Mouse (Mus musculus) forebrain, postnatal 0 days (tissue): Measurements from ENCODE around the gene Cant1. TPM values are rescaled to one million over a fixed set of nuclear protein-coding genes. Genes with fewer than 3 reads are reported as not detected.

Source experiments
- ATAC-seq: fragments of 200-750 bp; cut with Nextera tagmentation; 2 replicates; pipeline ENCODE4 v1.8.0; 2017; ENCODE audit warnings: mild to moderate bottlenecking, moderate library complexity
- DNase-seq: peaks from one replicate; pipeline ENCODE4 v3.0.0-alpha.2; 2015
- H3K27ac ChIP-seq: fragments of 300-500 bp; sonication (generic); 2 replicates; pipeline ENCODE4 v1.5.1; 2014; ENCODE audit warnings: low read depth, mild to moderate bottlenecking, antibody characterized with exemption, low read length, moderate library complexity, mixed read lengths
- H3K27me3 ChIP-seq: fragments of 300-500 bp; sonication (generic); 2 replicates; pipeline ENCODE4 v1.6.1; 2014; ENCODE audit warnings: mild to moderate bottlenecking, low read length, mixed read lengths; ENCODE audit not compliant: insufficient read depth
- H3K36me3 ChIP-seq: fragments of 300-500 bp; sonication (generic); 2 replicates; pipeline ENCODE4 v1.6.1; 2014; ENCODE audit warnings: mild to moderate bottlenecking, moderate library complexity; ENCODE audit not compliant: insufficient read depth
- H3K4me1 ChIP-seq: fragments of 300-500 bp; sonication (generic); 2 replicates; pipeline ENCODE4 v1.6.1; 2014; ENCODE audit warnings: antibody characterized with exemption; ENCODE audit not compliant: insufficient read depth
- H3K4me2 ChIP-seq: fragments of 300-500 bp; sonication (generic); 2 replicates; pipeline ENCODE4 v1.6.1; 2014; ENCODE audit warnings: low read depth, mild to moderate bottlenecking, moderate library complexity
- H3K4me3 ChIP-seq: fragments of 300-500 bp; sonication (generic); 2 replicates; pipeline ENCODE4 v1.5.1; 2014; ENCODE audit warnings: low read depth, low read length, mixed read lengths
- H3K9ac ChIP-seq: fragments of 300-500 bp; sonication (generic); 2 replicates; pipeline ENCODE4 v1.6.1; 2014; ENCODE audit warnings: mild to moderate bottlenecking
- H3K9me3 ChIP-seq: fragments of 300-500 bp; sonication (generic); 2 replicates; pipeline ENCODE4 v1.6.1; 2016; ENCODE audit warnings: low read length
- CTCF ChIP-seq: sonication (generic); IDR thresholded peaks from 2 replicates; pipeline ENCODE4 v1.5.1; 2016; ENCODE audit warnings: antibody characterized with exemption, control low read depth, low read depth
- WGBS: fragments of 180-500 bp; shearing (Covaris S2); extraction: QIAGEN DNeasy Blood & Tissue Kit; methylation state at CpG from one replicate; pipeline ENCODE4 v1.1.7; 2014; 5-methylcytosine and 5-hydroxymethylcytosine counted together
- polyA plus RNA-seq: library from polyadenylated mRNA; unstranded; fragments of >200 nt; fragmentation: Nextera tagmentation; extraction: Ambion mirVana; gene quantifications from 2 replicates; pipeline ENCODE4 v1.2.1, GENCODE M21; 2015
- total RNA-seq: library from RNA; depleted of rRNA; stranded (reverse); fragments of >200 nt; gene quantifications from 2 replicates; pipeline ENCODE4 v1.2.3, GENCODE M21; 2014; rRNA removed

Cant1 gene
- total RNA-seq, result 38.6 and 52.4 TPM in 2 replicates
- 27.8 and 31.6 TPM in 2 replicates for polyA plus RNA-seq

- Histone ChIP-seq H3K9me3 (no peaks in the 10 kb centered on the region), H3K27me3 (no peaks in the 10 kb centered on the region), H3K27ac (peak within 1 kb of the TSS; percentile 82), H3K4me2 (peak within 1 kb of the TSS; percentile 84), H3K36me3 (peaks cover 11% of the 10 kb centered on the region; the same call in 1 of the 2 replicates), H3K9ac (peak within 1 kb of the TSS; percentile 97), H3K4me3 (peak within 1 kb of the TSS; percentile 96), H3K4me1 (peaks cover 21% of the 10 kb centered on the region)
- ATAC-seq, result peak; percentile 96
- no peak for TF ChIP-seq CTCF
- DNase-seq, result peak; percentile 99
- WGBS, result under 1% methylated on average over 48 of the region's 50 CpGs
Measured at GRCm38 (mm10) chr11:118418834-118419504, at the start of gene Cant1. TSS of gene Cant1 (minus strand) at chr11:118419086.

DNA sequence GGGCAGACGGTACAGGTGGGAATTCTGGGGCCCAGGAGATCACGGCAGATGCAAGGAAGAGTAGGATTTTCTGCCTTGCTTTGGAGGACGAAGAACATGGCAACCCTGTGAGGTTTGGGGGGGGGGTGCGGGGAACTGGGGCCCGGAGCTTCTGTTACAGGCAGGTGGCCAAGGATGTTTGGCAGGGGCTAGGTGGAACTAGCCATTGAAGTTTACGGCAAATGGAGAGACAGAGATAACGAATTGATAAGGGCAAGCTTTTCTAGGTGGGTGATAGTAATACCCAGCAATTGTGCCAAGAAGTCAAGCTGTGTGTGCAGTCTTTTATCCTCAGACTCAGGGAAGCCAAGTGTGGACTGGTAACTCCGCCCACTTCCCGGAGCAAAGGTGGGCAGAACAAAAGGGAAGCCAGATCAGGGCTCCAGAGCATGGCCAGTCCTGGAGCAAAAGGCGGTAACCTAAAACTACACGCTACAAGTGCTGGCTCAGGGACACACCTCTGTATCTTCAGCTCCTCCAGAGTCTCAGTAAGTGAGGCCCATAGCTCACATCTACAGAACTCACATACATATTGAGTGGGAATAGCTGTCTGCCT lies 48.7 kb upstream of the Cant1 start:
- H3K9ac ChIP-seq, result no peak overlapping the region
- no peak for TF ChIP-seq CTCF
- H3K4me1 ChIP-seq, result no peaks in the 10 kb centered on the region
- H3K27me3 ChIP-seq, result no peaks in the 10 kb centered on the region
- no peak overlapping the region for H3K27ac ChIP-seq
- no peaks in the 10 kb centered on the region for H3K9me3 ChIP-seq
- no peak overlapping the region for H3K4me2 ChIP-seq
- no peak for DNase-seq
- no peak for ATAC-seq
- no peak overlapping the region for H3K4me3 ChIP-seq
- no peaks in the 10 kb centered on the region for H3K36me3 ChIP-seq
- WGBS, result 43% methylated on average over 11 of the region's 11 CpGs

GRCm38 (mm10) chr11:118460280-118460679 lies 41.4 kb upstream of the Cant1 start:
- H3K9me3 ChIP-seq, result no peaks in the 10 kb centered on the region
- TF ChIP-seq CTCF, result peak; percentile 63
- H3K4me1 ChIP-seq, result no peaks in the 10 kb centered on the region
- no peak overlapping the region for H3K4me2 ChIP-seq
- H3K27me3 ChIP-seq, result no peaks in the 10 kb centered on the region
- H3K4me3 ChIP-seq, result no peak overlapping the region
- WGBS, result 57% methylated on average over 6 of the region's 6 CpGs
- ATAC-seq, result no peak
- no peak overlapping the region for H3K27ac ChIP-seq
- no peak for DNase-seq
- no peaks in the 10 kb centered on the region for H3K36me3 ChIP-seq
- H3K9ac ChIP-seq, result no peak overlapping the region

GRCm38 (mm10) chr11:118459536-118459935 lies 40.6 kb upstream of the Cant1 start:
- ATAC-seq (no peak), DNase-seq (no peak)
- Histone ChIP-seq H3K9me3 (no peaks in the 10 kb centered on the region), H3K4me3 (no peak overlapping the region), H3K27ac (no peak overlapping the region), H3K36me3 (no peaks in the 10 kb centered on the region), H3K9ac (no peak overlapping the region), H3K27me3 (no peaks in the 10 kb centered on the region), H3K4me1 (no peaks in the 10 kb centered on the region), H3K4me2 (no peak overlapping the region)
- 76% methylated on average over 4 of the region's 4 CpGs for WGBS
- no peak for TF ChIP-seq CTCF

- H3K4me3 ChIP-seq, result no peak overlapping the region
- no peak overlapping the region for H3K9ac ChIP-seq
- H3K27me3 ChIP-seq, result no peaks in the 10 kb centered on the region
- H3K27ac ChIP-seq, result no peak overlapping the region
- ATAC-seq, result no peak
- no peak for DNase-seq
- no peaks in the 10 kb centered on the region for H3K9me3 ChIP-seq
- H3K4me2 ChIP-seq, result no peak overlapping the region
- H3K36me3 ChIP-seq, result no peaks in the 10 kb centered on the region
- no peak for TF ChIP-seq CTCF
- H3K4me1 ChIP-seq, result no peaks in the 10 kb centered on the region
- 73% methylated on average over 8 of the region's 8 CpGs for WGBS
Measured at GRCm38 (mm10) chr11:118459051-118459450, 40.2 kb upstream of the Cant1 start.

DNA sequence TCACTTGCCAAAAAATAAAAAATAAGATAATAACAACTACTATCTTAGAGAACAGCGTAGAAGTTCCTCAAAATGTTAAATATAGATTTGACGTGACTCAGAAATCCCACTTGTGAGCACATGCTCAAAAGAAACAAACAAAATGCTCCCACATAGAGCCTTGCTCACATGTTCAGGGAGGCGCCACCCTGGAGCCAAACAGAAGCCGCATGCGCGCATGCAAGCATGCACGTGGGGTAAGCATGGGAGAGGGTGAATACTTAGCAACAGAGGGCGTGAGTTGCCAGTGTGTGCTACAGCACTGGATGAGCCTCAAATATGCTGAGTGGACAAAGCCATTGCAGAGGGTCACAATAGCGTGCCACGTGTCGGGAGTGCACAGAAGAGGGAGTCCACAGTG lies 38.1 kb upstream of the Cant1 start:
- Histone ChIP-seq H3K27me3 (no peaks in the 10 kb centered on the region), H3K4me3 (no peak overlapping the region), H3K4me2 (no peak overlapping the region), H3K27ac (no peak overlapping the region), H3K9ac (no peak overlapping the region), H3K9me3 (no peaks in the 10 kb centered on the region), H3K4me1 (no peaks in the 10 kb centered on the region), H3K36me3 (no peaks in the 10 kb centered on the region)
- no peak for DNase-seq
- peak; percentile 62; the same call in 1 of the 2 replicates for ATAC-seq
- WGBS, result 64% methylated on average over 11 of the region's 11 CpGs
- TF ChIP-seq CTCF, result no peak

DNA sequence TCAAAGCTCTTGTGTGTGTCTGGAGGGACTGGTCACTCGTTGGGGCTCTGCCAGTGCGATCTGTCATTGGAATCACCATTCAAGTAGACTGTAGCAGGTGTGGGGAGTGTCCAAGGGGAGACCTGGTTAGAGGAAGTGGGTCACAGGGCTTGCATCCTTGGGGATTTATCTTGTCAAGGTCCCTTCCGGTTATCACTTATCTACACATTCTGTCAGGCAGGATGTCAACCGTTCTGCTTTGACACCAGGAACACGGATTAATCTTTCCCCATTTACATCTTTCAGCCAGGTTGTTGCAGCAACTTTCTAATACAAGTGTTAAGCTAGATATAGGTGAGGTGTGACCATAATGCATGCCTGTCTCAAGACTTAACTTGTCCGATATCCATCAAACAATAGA lies 36.9 kb upstream of the Cant1 start:
- Histone ChIP-seq H3K36me3 (no peaks in the 10 kb centered on the region), H3K4me2 (no peak overlapping the region), H3K9ac (no peak overlapping the region), H3K9me3 (no peaks in the 10 kb centered on the region), H3K4me3 (no peak overlapping the region), H3K4me1 (no peaks in the 10 kb centered on the region), H3K27ac (no peak overlapping the region), H3K27me3 (no peaks in the 10 kb centered on the region)
- no peak for TF ChIP-seq CTCF
- WGBS, result 88% methylated on average over 6 of the region's 6 CpGs
- ATAC-seq, result no peak
- no peak for DNase-seq
